Mouse (Mus musculus) WW6 (cell line): ENCODE results near the gene Rpusd2.
A peak's percentile ranks its signal among the peaks of the same experiment; 100 is the strongest.
"Not testable (repeated sequence)": the region's sequence is repeated elsewhere in the genome, so short reads cannot be mapped to it uniquely, and the experiment has no call there.

Source experiments
- DNase-seq: peaks from one replicate; pipeline ENCODE4 v3.0.0-alpha.2; 2013; ENCODE audit warnings: low read depth, low spot score

The Rpusd2 gene

GRCm38 (mm10) chr2:119034656-119035396 is at the start of gene Rpusd2:
Gene Rpusd2, plus strand, starts transcription at chr2:119034790.
- DNase-seq = peak; percentile 87

GRCm38 (mm10) chr2:118995490-118995889 is 39.1 kb upstream of the Rpusd2 start:
- no peak for DNase-seq

- DNase-seq = no peak
Observed at GRCm38 (mm10) chr2:118995919-118996797, 38.4 kb upstream of the Rpusd2 start.

- no peak for DNase-seq
Observed at GRCm38 (mm10) chr2:118996798-118997105, 37.8 kb upstream of the Rpusd2 start.

- no peak for DNase-seq
Observed at GRCm38 (mm10) chr2:118998115-118998866, 36.3 kb upstream of the Rpusd2 start.

GRCm38 (mm10) chr2:118999025-118999639 is 35.5 kb upstream of the Rpusd2 start:
- DNase-seq = no peak

GRCm38 (mm10) chr2:119006886-119007285 is 27.7 kb upstream of the Rpusd2 start:
- no peak for DNase-seq

GRCm38 (mm10) chr2:119009376-119009775 is 25.2 kb upstream of the Rpusd2 start:
- DNase-seq = no peak

- DNase-seq = no peak
Observed at GRCm38 (mm10) chr2:119014989-119015388, 19.6 kb upstream of the Rpusd2 start.

GRCm38 (mm10) chr2:119015604-119016180 is 18.9 kb upstream of the Rpusd2 start:
- no peak for DNase-seq

- not testable (repeated sequence) for DNase-seq
Observed at GRCm38 (mm10) chr2:119016312-119016711, 18.3 kb upstream of the Rpusd2 start.

GRCm38 (mm10) chr2:119017647-119018046 is 16.9 kb upstream of the Rpusd2 start:
- DNase-seq = no peak

- no peak for DNase-seq
Observed at GRCm38 (mm10) chr2:119018391-119019122, 16.0 kb upstream of the Rpusd2 start.

GRCm38 (mm10) chr2:119019131-119019530 is 15.5 kb upstream of the Rpusd2 start:
- DNase-seq = no peak

- DNase-seq = no peak
Observed at GRCm38 (mm10) chr2:119019538-119019937, 15.1 kb upstream of the Rpusd2 start.

GRCm38 (mm10) chr2:119023154-119023660 is 11.4 kb upstream of the Rpusd2 start:
- DNase-seq = no peak

- no peak for DNase-seq
Observed at GRCm38 (mm10) chr2:119024536-119025238, 9.9 kb upstream of the Rpusd2 start.

- no peak for DNase-seq
Observed at GRCm38 (mm10) chr2:119025239-119025616, 9.4 kb upstream of the Rpusd2 start.

GRCm38 (mm10) chr2:119026951-119027350 is 7.6 kb upstream of the Rpusd2 start:
- DNase-seq = no peak
